Mouse (Mus musculus) heart, embryonic 16.5 days (tissue): ENCODE data around the gene Lmna. TPM values are rescaled to one million over a fixed set of nuclear protein-coding genes. Genes with fewer than 3 reads are reported as not detected.

ENCODE experiments used
- ATAC-seq: fragments of 200-750 bp; cut with Nextera tagmentation; replicated peaks from 2 replicates; pipeline ENCODE4 v1.8.0; 2017; ENCODE audit warnings: moderate number of reproducible peaks; ENCODE audit not compliant: insufficient read depth, low FRiP score; ENCODE audit errors: extremely low read depth
- H3K27ac ChIP-seq: fragments of 300-500 bp; sonication (generic); 2 replicates; pipeline ENCODE4 v1.5.1; 2014; ENCODE audit warnings: mild to moderate bottlenecking, low read length, control low read depth, moderate library complexity
- H3K27me3 ChIP-seq: fragments of 300-500 bp; sonication (generic); 2 replicates; pipeline ENCODE4 v1.6.1; 2014; ENCODE audit warnings: low read length, mixed read lengths; ENCODE audit not compliant: control insufficient read depth, insufficient read depth
- H3K36me3 ChIP-seq: fragments of 300-500 bp; sonication (generic); 2 replicates; pipeline ENCODE4 v1.6.1; 2014; ENCODE audit not compliant: control insufficient read depth, insufficient read depth
- H3K4me1 ChIP-seq: fragments of 300-500 bp; sonication (generic); 2 replicates; pipeline ENCODE4 v1.6.1; 2014; ENCODE audit warnings: low read length, mixed read lengths; ENCODE audit not compliant: control insufficient read depth, insufficient read depth
- H3K4me2 ChIP-seq: fragments of 300-500 bp; sonication (generic); 2 replicates; pipeline ENCODE4 v1.6.1; 2014; ENCODE audit warnings: low read depth, mild to moderate bottlenecking, control low read depth, low read length
- H3K4me3 ChIP-seq: fragments of 300-500 bp; sonication (generic); 2 replicates; pipeline ENCODE4 v1.5.1; 2014; ENCODE audit warnings: mild to moderate bottlenecking, control low read depth, low read length
- H3K9ac ChIP-seq: fragments of 300-500 bp; sonication (generic); 2 replicates; pipeline ENCODE4 v1.6.1; 2014; ENCODE audit warnings: low read length, control low read depth
- H3K9me3 ChIP-seq: fragments of 300-500 bp; sonication (generic); replicated peaks from 2 replicates; pipeline ENCODE4 v1.6.1; 2016; ENCODE audit warnings: low read length; ENCODE audit not compliant: control insufficient read depth
- WGBS: fragments of 180-500 bp; shearing (Covaris S2); extraction: QIAGEN DNeasy Blood & Tissue Kit; methylation state at CpG from one replicate; pipeline ENCODE4 v1.1.7; 2014; 5-methylcytosine and 5-hydroxymethylcytosine counted together
- polyA plus RNA-seq: library from polyadenylated mRNA; unstranded; fragments of >200 nt; fragmentation: Nextera tagmentation; extraction: Ambion mirVana; gene quantifications from 2 replicates; pipeline ENCODE4 v1.2.1, GENCODE M21; 2015

Lmna gene
- polyA plus RNA-seq, 1 experiment from 2014 or later, result 129 TPM

- 6% methylated on average over 5 of the region's 5 CpGs for WGBS
Observed at GRCm38 (mm10) chr3:88533706-88534105, 23.9 kb upstream of the Lmna start.

GRCm38 (mm10) chr3:88532689-88533511 lies 23.1 kb upstream of the Lmna start:
- Histone ChIP-seq H3K4me3 (peak overlapping the region; percentile 86), H3K4me1 (peaks cover 63% of the 10 kb centered on the region), H3K27ac (peak overlapping the region; percentile 95), H3K27me3 (no peaks in the 10 kb centered on the region), H3K9me3 (no peaks in the 10 kb centered on the region), H3K9ac (peak overlapping the region; percentile 91), H3K36me3 (peaks cover 11% of the 10 kb centered on the region), H3K4me2 (peak overlapping the region; percentile 81)
- ATAC-seq, result peak; percentile 10; the same call in 1 of the 2 replicates
- under 1% methylated on average over 40 of the region's 40 CpGs for WGBS

More at GRCm38 (mm10) chr3:88533706-88534105, 23.9 kb upstream of the Lmna start:
- H3K27ac ChIP-seq, result peak overlapping the region; percentile 95; the same call in 1 of the 2 replicates
- H3K9ac ChIP-seq, result peak overlapping the region; percentile 91
- peaks cover 16% of the 10 kb centered on the region for H3K36me3 ChIP-seq
- no peaks in the 10 kb centered on the region for H3K9me3 ChIP-seq
- peak overlapping the region; percentile 81 for H3K4me2 ChIP-seq
- peak overlapping the region; percentile 86 for H3K4me3 ChIP-seq
- H3K4me1 ChIP-seq, result peaks cover 62% of the 10 kb centered on the region
- H3K27me3 ChIP-seq, result no peaks in the 10 kb centered on the region
- no peak for ATAC-seq

GRCm38 (mm10) chr3:88532299-88532674 lies 22.5 kb upstream of the Lmna start, which contains the start of gene Mex3a:
TSS of gene Mex3a (plus strand) at chr3:88532395.
- Histone ChIP-seq H3K4me1 (peaks cover 67% of the 10 kb centered on the region), H3K36me3 (peaks cover 6% of the 10 kb centered on the region), H3K9me3 (no peaks in the 10 kb centered on the region), H3K27me3 (no peaks in the 10 kb centered on the region), H3K4me3 (peak within 1 kb of the TSS; percentile 86), H3K9ac (peak within 1 kb of the TSS; percentile 91), H3K27ac (peak within 1 kb of the TSS; percentile 95), H3K4me2 (peak within 1 kb of the TSS; percentile 81)
- WGBS, result 0% methylated on average over 7 of the region's 31 CpGs
- no peak for ATAC-seq

GRCm38 (mm10) chr3:88531348-88532298 lies 21.9 kb upstream of the Lmna start:
- peak overlapping the region; percentile 86 for H3K4me3 ChIP-seq
- H3K36me3 ChIP-seq, result no peaks in the 10 kb centered on the region; the same call in 1 of the 2 replicates
- peaks cover 62% of the 10 kb centered on the region for H3K4me1 ChIP-seq
- WGBS, result under 1% methylated on average over 57 of the region's 63 CpGs
- no peaks in the 10 kb centered on the region for H3K27me3 ChIP-seq
- H3K9ac ChIP-seq, result peak overlapping the region; percentile 91
- H3K27ac ChIP-seq, result peak overlapping the region; percentile 95
- ATAC-seq, result peak; percentile 77
- peak overlapping the region; percentile 81 for H3K4me2 ChIP-seq
- no peaks in the 10 kb centered on the region for H3K9me3 ChIP-seq

GRCm38 (mm10) chr3:88530082-88530864 lies 20.5 kb upstream of the Lmna start:
- H3K9me3 ChIP-seq, result no peaks in the 10 kb centered on the region
- no peaks in the 10 kb centered on the region; the same call in 1 of the 2 replicates for H3K36me3 ChIP-seq
- H3K9ac ChIP-seq, result peak overlapping the region; percentile 91
- H3K4me3 ChIP-seq, result peak overlapping the region; percentile 86
- WGBS, result 30% methylated on average over 11 of the region's 11 CpGs
- H3K27ac ChIP-seq, result peak overlapping the region; percentile 95
- peak overlapping the region; percentile 81 for H3K4me2 ChIP-seq
- no peaks in the 10 kb centered on the region for H3K27me3 ChIP-seq
- peaks cover 53% of the 10 kb centered on the region for H3K4me1 ChIP-seq
- ATAC-seq, result no peak

GRCm38 (mm10) chr3:88529204-88530000 lies 19.6 kb upstream of the Lmna start:
- ATAC-seq, result no peak
- no peaks in the 10 kb centered on the region for H3K9me3 ChIP-seq
- H3K27ac ChIP-seq, result peak overlapping the region; percentile 32; the same call in 1 of the 2 replicates
- peak overlapping the region; percentile 91 for H3K9ac ChIP-seq
- H3K4me2 ChIP-seq, result peak overlapping the region; percentile 81
- WGBS, result 45% methylated on average over 7 of the region's 7 CpGs
- H3K4me1 ChIP-seq, result peaks cover 45% of the 10 kb centered on the region
- H3K4me3 ChIP-seq, result no peak overlapping the region
- no peaks in the 10 kb centered on the region for H3K27me3 ChIP-seq
- H3K36me3 ChIP-seq, result peaks cover 4% of the 10 kb centered on the region; the same call in 1 of the 2 replicates

- H3K4me1 ChIP-seq, result peaks cover 37% of the 10 kb centered on the region
- WGBS, result 86% methylated on average over 11 of the region's 11 CpGs
- H3K27me3 ChIP-seq, result no peaks in the 10 kb centered on the region
- peaks cover 4% of the 10 kb centered on the region; the same call in 1 of the 2 replicates for H3K36me3 ChIP-seq
- no peak overlapping the region for H3K27ac ChIP-seq
- no peak overlapping the region for H3K9ac ChIP-seq
- H3K9me3 ChIP-seq, result no peaks in the 10 kb centered on the region
- ATAC-seq, result no peak
- no peak overlapping the region for H3K4me3 ChIP-seq
- no peak overlapping the region for H3K4me2 ChIP-seq
Observed at GRCm38 (mm10) chr3:88528646-88529045, 18.9 kb upstream of the Lmna start.
